Mouse (Mus musculus): ENCODE data around the gene Hist1h3f. TPM values are rescaled to one million over a fixed set of nuclear protein-coding genes. Genes with fewer than 3 reads are reported as not detected.
"Not testable (repeated sequence)": the region's sequence is repeated elsewhere in the genome, so short reads cannot be mapped to it uniquely, and the experiment has no call there.

The Hist1h3f gene
- polyA plus RNA-seq, 1 experiment from 2014 or later = 0.62 TPM

DNA sequence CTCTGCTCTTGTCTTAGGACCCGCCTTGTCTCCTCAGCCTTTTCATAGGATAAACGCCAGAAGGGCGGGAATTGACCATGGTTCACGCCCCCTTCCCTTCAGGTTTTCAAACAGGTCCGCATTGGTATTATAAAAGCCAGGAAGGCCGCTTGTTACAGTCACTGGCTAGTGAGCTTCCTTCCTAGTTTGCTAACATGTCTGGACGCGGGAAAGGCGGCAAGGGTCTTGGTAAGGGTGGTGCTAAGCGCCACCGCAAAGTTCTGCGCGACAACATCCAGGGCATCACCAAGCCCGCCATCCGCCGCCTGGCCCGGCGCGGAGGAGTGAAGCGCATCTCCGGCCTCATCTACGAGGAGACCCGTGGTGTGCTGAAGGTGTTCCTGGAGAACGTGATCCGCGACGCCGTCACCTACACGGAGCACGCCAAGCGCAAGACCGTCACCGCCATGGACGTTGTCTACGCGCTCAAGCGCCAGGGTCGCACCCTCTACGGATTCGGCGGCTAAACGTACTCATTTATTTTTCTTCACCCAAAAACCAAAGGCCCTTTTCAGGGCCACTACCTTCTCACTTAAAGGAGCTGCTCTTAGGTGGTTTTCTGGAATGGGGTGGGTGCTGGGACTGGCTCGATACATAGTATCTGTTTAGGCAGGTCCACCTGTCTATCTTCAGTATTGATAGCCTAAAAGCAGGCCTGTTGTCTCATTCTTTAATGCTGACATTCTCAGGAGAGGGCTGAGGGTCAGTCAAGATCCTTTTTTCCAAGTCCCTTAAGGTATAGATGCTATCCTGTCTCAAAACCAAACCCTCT is 37.8 kb downstream of the Hist1h3f start, which contains the start of gene Hist1h4d:
Hist1h4d (plus strand) TSS at position 191 of the 811 bp plus-strand sequence.
- peak within 1 kb of the TSS; percentile 93 for H3K4me2 ChIP-seq (ENCODE audit: low read length)
- H3K9ac ChIP-seq (ENCODE audit: low read length) = peak within 1 kb of the TSS; percentile 74
- peak within 1 kb of the TSS; percentile 96 for H3K27ac ChIP-seq (ENCODE audit: low read depth, low read length)
- peak within 1 kb of the TSS; percentile 45 for H3K4me3 ChIP-seq (ENCODE audit: low read depth, low read length)
- peak; percentile 99 for DNase-seq (ENCODE audit: low spot score)
- no peaks in the 10 kb centered on the region for H3K27me3 ChIP-seq (replicated peaks; ENCODE audit: control insufficient read depth, insufficient read depth, low read length)
- no peaks in the 10 kb centered on the region for H3K36me3 ChIP-seq (ENCODE audit: control insufficient read depth, insufficient read depth, low read length)
- WGBS = under 1% methylated on average over 43 of the region's 43 CpGs
- H3K9me3 ChIP-seq (replicated peaks; ENCODE audit: control insufficient read depth, low read length) = no peaks in the 10 kb centered on the region
- peak; percentile 87 for ATAC-seq
- H3K4me1 ChIP-seq (ENCODE audit: control insufficient read depth, insufficient read depth, low read length) = peaks cover 31% of the 10 kb centered on the region

GRCm38 (mm10) chr13:23582219-23583056 is 38.6 kb downstream of the Hist1h3f start:
- Histone ChIP-seq H3K27ac (ENCODE audit: low read depth, low read length) (peak overlapping the region; percentile 96), H3K4me3 (ENCODE audit: low read depth, low read length) (peak overlapping the region; percentile 45), H3K4me1 (ENCODE audit: control insufficient read depth, insufficient read depth, low read length) (peaks cover 28% of the 10 kb centered on the region), H3K36me3 (ENCODE audit: control insufficient read depth, insufficient read depth, low read length) (no peaks in the 10 kb centered on the region), H3K9ac (ENCODE audit: low read length) (peak overlapping the region; percentile 74), H3K27me3 (replicated peaks; ENCODE audit: control insufficient read depth, insufficient read depth, low read length) (no peaks in the 10 kb centered on the region), H3K9me3 (replicated peaks; ENCODE audit: control insufficient read depth, low read length) (no peaks in the 10 kb centered on the region), H3K4me2 (ENCODE audit: low read length) (peak overlapping the region; percentile 93)
- no peak for ATAC-seq
- WGBS = 5% methylated on average over 6 of the region's 6 CpGs
- DNase-seq (ENCODE audit: low spot score) = peak; percentile 15

DNA sequence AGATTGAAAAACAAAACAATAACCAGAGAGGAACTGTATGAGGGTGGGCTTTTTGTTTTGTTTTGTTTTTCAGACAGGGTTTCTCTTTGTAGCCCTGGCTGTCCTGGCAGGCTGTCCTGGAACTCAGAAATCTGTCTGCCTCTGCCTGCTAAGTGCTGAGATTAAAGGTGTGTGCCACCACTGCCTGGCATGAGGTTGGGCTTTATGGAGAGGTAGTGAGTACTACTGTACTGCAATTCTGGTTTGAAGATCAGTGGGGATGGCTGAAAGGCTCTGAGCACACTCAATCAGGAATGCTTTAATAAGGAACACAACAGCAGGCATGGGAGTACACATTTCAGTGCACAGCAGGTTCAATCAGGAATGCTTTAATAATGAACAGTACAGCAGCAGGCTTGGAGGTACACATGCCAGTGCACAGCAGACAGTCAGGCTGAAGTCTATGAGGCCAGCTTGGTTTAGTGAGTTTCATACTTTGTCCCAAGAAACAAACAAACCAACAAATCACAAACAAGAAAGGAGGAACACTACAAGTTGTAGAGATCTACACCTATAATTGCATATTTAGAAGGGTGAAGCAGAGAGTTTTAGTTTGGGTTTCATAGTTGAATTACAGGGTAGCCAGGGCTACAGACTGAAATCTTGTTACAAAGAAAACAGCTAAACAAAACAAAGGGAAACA is 39.7 kb downstream of the Hist1h3f start:
- no peak overlapping the region for H3K9ac ChIP-seq (ENCODE audit: low read length)

DNA sequence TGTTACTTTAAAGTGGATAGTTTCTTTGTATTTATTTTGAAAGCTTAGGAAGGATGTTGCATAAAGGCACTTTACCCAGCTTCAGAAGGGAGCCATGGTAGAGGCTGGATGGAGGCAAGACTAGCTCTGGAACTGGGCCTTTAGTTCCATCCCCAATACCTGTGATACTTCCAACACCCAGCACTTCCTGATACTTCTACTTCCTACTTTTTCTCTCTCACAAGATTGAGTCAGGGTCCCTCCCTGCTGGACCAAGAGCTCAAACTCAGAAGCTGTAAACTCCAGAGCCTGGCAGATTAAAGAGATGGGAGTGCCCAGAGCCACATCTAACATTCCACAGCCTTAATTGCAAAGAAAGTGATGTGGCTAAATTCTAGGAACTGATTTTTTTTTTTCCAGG is 40.5 kb downstream of the Hist1h3f start:
- Histone ChIP-seq H3K27me3 (replicated peaks; ENCODE audit: control insufficient read depth, insufficient read depth, low read length) (no peaks in the 10 kb centered on the region), H3K4me1 (ENCODE audit: control insufficient read depth, insufficient read depth, low read length) (peaks cover 28% of the 10 kb centered on the region), H3K4me3 (ENCODE audit: low read depth, low read length) (peak overlapping the region; percentile 42), H3K9me3 (replicated peaks; ENCODE audit: control insufficient read depth, low read length) (no peaks in the 10 kb centered on the region), H3K27ac (ENCODE audit: low read depth, low read length) (peak overlapping the region; percentile 96), H3K36me3 (ENCODE audit: control insufficient read depth, insufficient read depth, low read length) (no peaks in the 10 kb centered on the region), H3K9ac (ENCODE audit: low read length) (peak overlapping the region; percentile 72), H3K4me2 (ENCODE audit: low read length) (peak overlapping the region; percentile 93)
- DNase-seq (ENCODE audit: low spot score) (peak; percentile 6), ATAC-seq (no peak)

More for the DNA sequence above, 39.7 kb downstream of the Hist1h3f start:
- ATAC-seq = no peak
- H3K4me2 ChIP-seq (ENCODE audit: low read length) = peak overlapping the region; percentile 93
- H3K4me1 ChIP-seq (ENCODE audit: control insufficient read depth, insufficient read depth, low read length) = peaks cover 28% of the 10 kb centered on the region
- H3K27me3 ChIP-seq (replicated peaks; ENCODE audit: control insufficient read depth, insufficient read depth, low read length) = no peaks in the 10 kb centered on the region
- no peak overlapping the region for H3K4me3 ChIP-seq (ENCODE audit: low read depth, low read length)
- DNase-seq (ENCODE audit: low spot score) = peak; percentile 15
- H3K9me3 ChIP-seq (replicated peaks; ENCODE audit: control insufficient read depth, low read length) = no peaks in the 10 kb centered on the region
- H3K27ac ChIP-seq (ENCODE audit: low read depth, low read length) = peak overlapping the region; percentile 96
- H3K36me3 ChIP-seq (ENCODE audit: control insufficient read depth, insufficient read depth, low read length) = no peaks in the 10 kb centered on the region

DNA sequence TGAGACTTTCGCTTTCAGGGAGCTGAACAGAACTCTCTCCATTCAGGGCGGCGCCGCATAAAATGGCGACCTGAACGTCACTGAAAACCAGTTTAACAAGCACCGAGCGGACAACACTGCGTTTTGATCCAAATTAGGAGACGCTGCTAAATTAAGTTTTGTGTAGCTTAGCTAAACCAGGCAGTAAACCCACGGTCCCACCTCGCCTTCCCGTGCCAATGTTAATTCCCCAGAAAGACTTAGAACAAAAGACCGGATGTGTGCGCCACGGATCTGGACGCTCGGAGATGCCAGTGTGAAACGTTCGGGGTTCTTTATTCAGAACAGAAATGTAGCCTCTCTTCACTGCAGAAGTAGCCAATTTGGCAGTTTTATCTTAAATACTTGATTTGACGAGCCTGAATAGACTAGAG is 41.2 kb downstream of the Hist1h3f start:
- Histone ChIP-seq H3K4me1 (ENCODE audit: control insufficient read depth, insufficient read depth, low read length) (peaks cover 28% of the 10 kb centered on the region), H3K4me3 (ENCODE audit: low read depth, low read length) (peak overlapping the region; percentile 42), H3K36me3 (ENCODE audit: control insufficient read depth, insufficient read depth, low read length) (no peaks in the 10 kb centered on the region), H3K27ac (ENCODE audit: low read depth, low read length) (peak overlapping the region; percentile 96), H3K9ac (ENCODE audit: low read length) (peak overlapping the region; percentile 72), H3K27me3 (replicated peaks; ENCODE audit: control insufficient read depth, insufficient read depth, low read length) (no peaks in the 10 kb centered on the region), H3K4me2 (ENCODE audit: low read length) (peak overlapping the region; percentile 93), H3K9me3 (replicated peaks; ENCODE audit: control insufficient read depth, low read length) (no peaks in the 10 kb centered on the region)
- WGBS = under 1% methylated on average over 21 of the region's 21 CpGs
- peak; percentile 84 for DNase-seq (ENCODE audit: low spot score)
- 0 out of 2 replicates have a peak, but pooled peaks have one; percentile 21 for ATAC-seq

- not testable (repeated sequence) for H3K27me3 ChIP-seq (replicated peaks; ENCODE audit: control insufficient read depth, insufficient read depth, low read length); H3K9me3 ChIP-seq (replicated peaks; ENCODE audit: control insufficient read depth, low read length); H3K36me3 ChIP-seq (ENCODE audit: control insufficient read depth, insufficient read depth, low read length)
- H3K27ac ChIP-seq (ENCODE audit: low read depth, low read length) = peak overlapping the region; percentile 96
- WGBS = under 1% methylated on average over 28 of the region's 36 CpGs
- DNase-seq (ENCODE audit: low spot score) (peak; percentile 98), ATAC-seq (peak; percentile 87)
- peak overlapping the region; percentile 93 for H3K4me2 ChIP-seq (ENCODE audit: low read length)
- H3K4me1 ChIP-seq (ENCODE audit: control insufficient read depth, insufficient read depth, low read length) = peaks cover 28% of the 10 kb centered on the region
- H3K4me3 ChIP-seq (ENCODE audit: low read depth, low read length) = peak overlapping the region; percentile 42
- H3K9ac ChIP-seq (ENCODE audit: low read length) = peak overlapping the region; percentile 72
Observed at GRCm38 (mm10) chr13:23585442-23586098, 41.7 kb downstream of the Hist1h3f start.

DNA sequence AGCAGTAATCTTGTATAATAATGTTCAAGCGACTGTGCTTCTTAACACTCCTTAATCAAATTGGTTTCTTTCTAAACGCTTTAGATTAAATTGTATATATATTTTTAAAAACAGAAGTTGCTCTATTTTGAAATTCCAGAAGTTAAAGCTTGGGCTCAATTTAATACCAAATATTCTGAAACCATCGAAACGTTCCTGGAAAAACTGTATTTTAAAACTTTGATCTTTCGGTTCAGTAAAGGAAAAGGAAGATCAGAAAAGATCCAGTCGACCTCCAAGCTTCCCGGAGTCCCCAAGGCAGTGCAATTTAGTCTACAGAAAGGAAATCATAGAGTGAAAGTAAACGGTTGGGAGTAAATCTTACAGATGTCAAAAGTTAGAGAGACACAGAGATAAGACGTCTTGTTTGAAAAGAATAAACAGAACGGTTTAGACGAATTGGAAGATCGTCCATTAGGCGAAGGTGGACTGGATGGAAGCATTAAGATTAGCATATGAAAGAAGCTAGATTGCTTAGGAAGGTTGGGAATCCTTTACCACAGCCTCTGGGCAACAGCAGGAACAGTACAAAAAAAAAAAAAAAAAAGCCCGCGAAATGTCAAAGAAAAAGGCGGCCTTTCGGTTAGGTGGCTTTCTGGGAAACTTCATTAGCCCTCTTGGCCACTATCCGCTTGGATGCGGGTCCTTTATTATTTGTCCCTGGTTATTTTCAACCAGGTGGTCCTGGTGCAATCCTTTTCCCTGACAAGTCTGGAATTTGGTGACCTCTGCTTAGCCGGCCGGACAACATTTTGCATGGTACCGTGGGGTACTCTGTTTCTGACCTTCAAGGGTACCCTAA is 42.5 kb downstream of the Hist1h3f start:
- under 1% methylated on average over 22 of the region's 22 CpGs for WGBS
- ATAC-seq (peak; percentile 14; the same call in 1 of the 2 replicates), DNase-seq (ENCODE audit: low spot score) (peak; percentile 41)
- Histone ChIP-seq H3K27me3 (replicated peaks; ENCODE audit: control insufficient read depth, insufficient read depth, low read length) (no peaks in the 10 kb centered on the region), H3K4me1 (ENCODE audit: control insufficient read depth, insufficient read depth, low read length) (peaks cover 25% of the 10 kb centered on the region), H3K27ac (ENCODE audit: low read depth, low read length) (peak overlapping the region; percentile 96), H3K4me2 (ENCODE audit: low read length) (peak overlapping the region; percentile 93), H3K9me3 (replicated peaks; ENCODE audit: control insufficient read depth, low read length) (no peaks in the 10 kb centered on the region), H3K4me3 (ENCODE audit: low read depth, low read length) (peak overlapping the region; percentile 42), H3K36me3 (ENCODE audit: control insufficient read depth, insufficient read depth, low read length) (no peaks in the 10 kb centered on the region), H3K9ac (ENCODE audit: low read length) (peak overlapping the region; percentile 48)

All from forebrain, embryonic 14.5 days (tissue).